Mouse (Mus musculus) layer of hippocampus, adult 9-10 months (tissue): Measurements from ENCODE around the gene C1qtnf7.

ENCODE experiments used
- DNase-seq: peaks from one replicate; pipeline ENCODE4 v3.0.0; 2022; ENCODE audit warnings: low spot score

C1qtnf7 gene

GRCm38 (mm10) chr5:43539871-43540270 lies 24.5 kb downstream of the C1qtnf7 start:
- DNase-seq: no peak

DNA sequence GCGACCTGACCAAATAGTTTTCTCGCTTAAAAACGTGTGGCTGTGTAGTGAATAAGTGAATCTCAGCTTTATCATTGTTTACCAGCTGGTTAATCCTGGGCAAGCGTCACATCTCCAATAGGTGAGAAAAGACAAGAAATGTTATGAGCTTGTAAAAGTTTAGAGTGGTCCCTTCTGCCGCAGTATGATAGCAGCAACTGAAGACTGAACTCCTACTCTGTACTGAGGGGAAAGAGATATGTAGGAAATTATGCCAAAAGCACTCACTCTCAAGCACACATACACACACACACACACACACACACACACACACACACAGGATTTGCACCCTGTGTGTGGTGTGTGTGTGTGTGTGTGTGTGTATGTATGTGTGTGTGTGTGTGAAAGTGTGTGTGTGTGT lies 26.2 kb downstream of the C1qtnf7 start:
- DNase-seq: no peak

- peak; percentile 30 for DNase-seq
Measured at GRCm38 (mm10) chr5:43542246-43542845, 27.0 kb downstream of the C1qtnf7 start.

- no peak for DNase-seq
Measured at GRCm38 (mm10) chr5:43549951-43550350, 34.6 kb downstream of the C1qtnf7 start.

DNA sequence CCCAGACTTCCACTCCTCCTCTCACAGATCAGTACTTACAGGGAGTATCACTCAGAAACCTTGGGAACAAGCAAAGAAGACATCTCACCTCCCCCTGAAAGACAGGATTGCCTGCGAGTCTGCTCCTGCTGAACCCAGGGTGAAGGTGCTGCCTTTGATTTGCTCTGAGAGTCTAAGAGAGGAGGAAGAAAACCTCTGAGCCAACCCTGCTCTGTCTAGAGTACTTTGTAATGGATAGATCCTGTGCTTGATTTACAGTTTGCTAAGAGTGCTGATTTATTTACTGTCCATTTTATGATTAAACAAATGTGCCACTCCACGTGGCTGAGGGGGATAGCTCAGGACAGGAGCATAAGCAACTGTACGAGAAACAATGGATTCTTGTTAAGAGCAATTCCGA lies 35.1 kb downstream of the C1qtnf7 start:
- no peak for DNase-seq

- DNase-seq: no peak
Measured at GRCm38 (mm10) chr5:43554871-43555270, 39.5 kb downstream of the C1qtnf7 start.

DNA sequence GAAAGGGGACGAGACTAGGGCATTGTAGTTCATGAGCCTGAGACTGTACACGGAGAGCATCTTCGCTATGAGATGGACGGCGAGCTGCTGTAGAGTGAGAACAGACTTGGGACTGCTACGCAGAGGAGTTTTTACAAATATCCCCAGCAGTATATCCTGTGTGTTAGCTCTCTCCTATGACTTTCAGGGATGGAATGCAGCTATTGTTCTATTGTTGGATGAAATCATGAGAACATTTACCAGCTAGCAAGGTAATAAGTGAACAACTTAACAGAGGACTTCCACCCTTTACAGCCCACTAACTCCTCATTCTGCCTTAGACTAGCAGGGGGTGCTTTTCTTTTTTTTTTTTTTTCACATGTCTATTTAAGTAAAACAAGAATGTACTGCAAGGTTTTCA lies 40.1 kb downstream of the C1qtnf7 start:
- no peak for DNase-seq

- DNase-seq: peak; percentile 45
Measured at GRCm38 (mm10) chr5:43557436-43557835, 42.1 kb downstream of the C1qtnf7 start.

GRCm38 (mm10) chr5:43561639-43562252 lies 46.4 kb downstream of the C1qtnf7 start:
- DNase-seq: no peak

- DNase-seq: no peak
Measured at GRCm38 (mm10) chr5:43569720-43570359, 54.5 kb downstream of the C1qtnf7 start.

- DNase-seq: peak; percentile 29
Measured at GRCm38 (mm10) chr5:43582876-43583275, 67.5 kb downstream of the C1qtnf7 start.

DNA sequence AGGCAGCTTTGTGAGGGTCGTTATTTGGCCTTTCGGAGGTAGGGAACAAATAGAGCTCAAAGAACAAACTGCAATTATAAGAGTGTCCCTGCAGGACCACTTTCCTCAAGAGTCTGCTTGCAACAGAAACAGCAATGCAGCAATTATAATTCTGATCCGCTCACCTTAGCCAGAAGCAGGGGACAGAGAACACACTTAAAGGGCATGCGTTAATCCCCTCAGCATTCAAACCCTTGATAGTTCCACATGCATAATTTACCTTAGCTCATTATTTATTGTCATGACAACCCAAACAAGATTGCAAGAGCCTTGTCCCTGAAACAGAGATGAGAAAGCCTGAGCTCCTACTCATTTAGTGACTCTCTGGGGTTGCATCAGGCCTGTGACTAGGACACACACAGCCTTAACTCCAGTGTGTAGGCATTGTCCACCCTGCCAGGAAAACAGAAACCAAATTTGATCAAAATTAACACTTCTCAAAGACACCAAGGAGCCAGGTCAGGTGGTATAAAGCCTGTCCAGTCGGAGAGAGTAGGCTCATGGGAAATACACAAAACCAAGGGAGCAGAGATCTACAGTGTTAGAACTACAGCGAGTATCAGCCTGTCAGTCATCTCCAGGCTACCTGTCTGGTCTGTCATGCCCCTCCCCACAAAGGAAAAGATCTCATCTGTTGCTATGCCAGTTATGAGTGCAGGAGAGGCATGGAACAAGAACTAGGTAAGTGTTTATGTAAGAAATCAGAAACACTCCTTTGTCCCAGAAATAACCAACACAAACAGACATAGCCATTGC lies 68.2 kb downstream of the C1qtnf7 start:
- no peak for DNase-seq

DNA sequence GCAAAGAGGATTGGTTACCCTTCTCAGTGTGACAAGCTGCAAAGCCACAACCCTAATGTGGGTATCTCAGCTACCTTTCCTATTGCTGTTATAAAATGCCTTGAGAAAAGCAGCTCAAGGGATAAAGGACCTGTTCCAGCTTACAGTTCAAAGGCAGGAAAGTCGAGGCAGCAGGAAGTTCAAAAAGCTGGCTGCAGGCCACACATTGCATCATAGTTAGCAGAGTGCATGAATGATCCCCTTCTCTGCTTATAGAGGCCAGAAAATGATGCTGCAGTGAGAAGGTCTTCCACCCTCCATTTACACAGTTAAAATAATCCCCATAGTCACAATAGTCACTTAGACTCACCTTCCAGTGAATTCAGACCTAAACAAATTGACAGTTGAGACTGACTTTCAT lies 69.1 kb downstream of the C1qtnf7 start:
- DNase-seq: no peak

DNA sequence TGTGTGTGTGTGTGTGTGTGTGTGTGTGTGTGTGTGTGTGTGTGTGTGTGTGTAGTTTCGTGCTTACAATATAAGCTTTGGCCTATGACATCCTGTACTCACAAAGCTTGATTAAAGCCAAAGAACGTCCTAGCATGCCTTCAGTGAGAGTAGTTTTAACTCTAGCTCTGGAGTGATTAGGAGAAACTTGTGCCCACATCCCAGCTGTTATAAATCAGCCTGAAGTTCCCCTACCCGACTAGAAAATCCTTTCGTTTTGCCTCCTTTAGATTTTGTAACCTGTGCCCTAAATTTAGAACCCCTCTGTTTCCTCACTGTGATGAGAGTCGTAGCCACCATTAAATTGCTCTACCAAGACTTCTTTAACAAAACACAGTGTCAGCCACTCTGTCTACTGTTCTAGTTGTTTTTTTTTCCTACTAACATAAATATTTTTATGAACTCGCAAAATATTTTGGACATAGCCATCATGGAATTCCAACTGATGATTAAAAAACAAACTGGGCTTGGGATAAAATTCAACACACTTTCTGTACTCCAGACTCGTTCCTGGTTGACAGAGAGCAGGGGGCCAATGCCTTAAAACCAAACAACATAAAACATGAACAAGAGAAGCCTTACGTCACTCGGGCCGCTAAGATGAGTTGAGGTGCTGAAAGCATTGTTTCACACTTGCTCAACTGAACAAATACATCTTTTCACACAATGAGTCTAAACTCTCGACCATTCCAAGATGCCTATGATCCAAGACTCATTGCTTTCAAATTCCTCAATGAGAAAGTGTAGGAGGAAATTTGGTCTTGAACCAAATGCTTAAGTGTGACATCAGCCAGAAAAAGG lies 70.3 kb downstream of the C1qtnf7 start:
- no peak for DNase-seq

GRCm38 (mm10) chr5:43588791-43589439 lies 73.6 kb downstream of the C1qtnf7 start:
- no peak for DNase-seq

DNA sequence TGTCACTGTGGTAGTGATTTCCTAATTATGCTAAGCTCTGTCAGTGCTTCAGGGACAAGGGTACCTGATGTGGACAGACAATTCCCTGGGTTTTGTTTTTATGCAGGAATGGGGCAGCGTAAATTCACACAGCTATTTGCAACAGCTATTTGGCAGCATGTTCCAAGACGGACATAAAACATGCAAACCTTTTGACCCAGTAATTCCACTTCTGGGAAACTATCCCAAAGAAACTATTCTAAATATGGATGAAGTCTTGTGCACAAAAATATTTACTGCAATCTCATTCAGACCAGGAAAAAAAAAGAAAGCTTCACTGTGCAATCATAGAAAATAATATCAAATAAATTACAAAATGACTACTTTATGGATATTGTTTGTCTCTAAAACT lies 74.1 kb downstream of the C1qtnf7 start:
- DNase-seq: no peak

- DNase-seq: no peak
Measured at GRCm38 (mm10) chr5:43590311-43590731, 75.0 kb downstream of the C1qtnf7 start.

GRCm38 (mm10) chr5:43601601-43602000 lies 86.3 kb downstream of the C1qtnf7 start:
- no peak for DNase-seq

- DNase-seq: no peak
Measured at GRCm38 (mm10) chr5:43602518-43602917, 87.2 kb downstream of the C1qtnf7 start.

GRCm38 (mm10) chr5:43603559-43603958 lies 88.2 kb downstream of the C1qtnf7 start:
- DNase-seq: no peak

- no peak for DNase-seq
Measured at GRCm38 (mm10) chr5:43608073-43608472, 92.7 kb downstream of the C1qtnf7 start.
